Mouse (Mus musculus) activated CD4-positive, CD25-positive, alpha-beta regulatory T cell, adult 4 months (primary cell): Measurements from ENCODE around the gene Olfr521. TPM values are rescaled to one million over a fixed set of nuclear protein-coding genes. Genes with fewer than 3 reads are reported as not detected.

Source experiments
- ATAC-seq: one replicate; pipeline ENCODE4 v1.8.0; 2017
- polyA plus RNA-seq, 2 experiments: library from polyadenylated mRNA; unstranded; fragments of 100-300 nt; shearing (Covaris generic); gene quantifications; one replicate each; pipeline ENCODE4 v1.2.1; 2017

Olfr521 gene
- polyA plus RNA-seq, 2 experiments from 2014 or later = not detected

DNA sequence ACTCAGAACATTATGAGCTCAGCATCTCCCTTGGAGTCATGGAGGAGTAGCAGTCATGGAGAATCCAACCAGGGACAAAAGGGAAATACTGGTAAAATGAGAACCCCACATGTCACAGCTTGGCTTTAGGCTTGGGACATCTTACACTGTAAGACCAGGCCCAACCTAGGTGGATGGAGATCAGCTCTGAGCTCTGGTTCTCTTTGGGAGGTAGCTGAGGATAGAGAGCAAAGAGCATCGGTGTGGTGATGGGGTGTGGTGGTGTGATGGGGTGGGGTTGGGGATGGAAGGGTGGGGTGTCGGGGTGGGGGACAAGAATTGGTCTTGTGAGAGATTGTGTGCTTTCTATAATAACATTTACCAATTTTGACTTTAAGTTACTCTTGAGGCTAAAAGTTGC, 47.5 kb downstream of the Olfr521 start:
- ATAC-seq = no peak

DNA sequence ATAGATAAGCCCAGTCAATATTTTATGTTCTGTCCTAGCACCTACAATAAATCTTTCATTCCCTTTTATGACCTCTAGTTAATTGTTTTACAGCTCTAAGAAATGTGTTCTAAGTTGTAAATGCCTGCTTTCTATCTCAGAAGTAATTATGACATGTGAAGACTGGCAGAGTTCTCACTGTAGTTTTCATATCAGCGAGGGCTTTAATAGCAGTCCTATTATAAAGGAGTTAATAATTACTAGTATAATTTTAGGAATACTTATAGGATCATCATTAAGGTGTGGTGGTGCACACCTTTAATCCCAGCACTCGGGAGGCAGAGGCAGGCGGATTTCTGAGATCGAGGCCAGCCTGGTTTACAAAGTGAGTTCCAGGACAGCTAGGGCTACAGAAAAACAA, 48.4 kb downstream of the Olfr521 start:
- ATAC-seq = no peak

DNA sequence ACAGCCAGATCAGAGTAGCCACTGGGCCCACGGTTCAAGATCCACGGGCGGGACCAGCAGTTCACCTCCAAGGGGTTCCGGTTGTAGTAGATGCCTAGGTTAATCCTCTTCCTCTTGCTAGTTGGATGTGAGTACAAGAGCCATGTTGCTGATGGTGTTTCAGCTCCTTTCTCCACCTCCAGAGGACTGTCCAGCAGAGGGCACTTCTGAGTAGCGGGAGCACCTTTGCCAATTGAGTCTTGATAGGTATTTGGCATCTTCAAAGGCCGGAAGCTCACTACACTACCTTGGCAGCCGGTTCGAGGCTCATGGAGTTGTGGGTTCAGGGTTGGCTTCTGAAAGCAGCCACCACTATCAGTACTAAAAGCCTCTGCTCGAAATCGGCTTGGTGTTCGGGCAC, 50.1 kb downstream of the Olfr521 start:
- ATAC-seq = peak; percentile 14

DNA sequence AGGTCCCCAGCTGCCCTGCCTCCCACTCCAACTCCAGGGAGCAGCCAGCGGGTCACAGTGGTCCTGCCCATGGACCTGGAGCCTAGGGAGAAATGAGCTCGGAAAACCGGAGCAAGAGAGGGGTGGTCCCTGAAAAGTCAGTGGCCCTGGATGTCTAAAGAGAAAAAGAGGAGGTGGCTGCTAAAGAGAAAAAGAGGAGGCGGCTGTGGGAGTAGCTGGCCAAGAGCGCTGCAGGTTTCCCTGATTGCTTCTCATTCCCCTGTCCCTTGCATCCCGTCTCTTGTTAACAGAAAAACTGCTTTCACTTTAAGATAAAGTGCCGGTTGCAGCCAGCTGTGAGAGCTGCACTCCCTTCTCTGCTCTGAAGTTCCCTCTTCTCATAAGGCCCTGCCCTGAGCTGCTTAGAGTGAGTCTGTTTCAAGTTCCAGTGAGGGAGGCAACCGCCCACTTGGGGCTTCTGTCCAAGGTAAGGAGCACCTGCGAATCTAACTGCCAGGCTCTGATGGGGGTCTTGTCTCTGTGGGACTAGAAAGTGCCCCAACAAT, 54.9 kb downstream of the Olfr521 start:
- ATAC-seq = peak; percentile 27

Other genes with a start within 250 kb of the Olfr521 start
- 10 to 100 TPM in 1 of 2 experiments, 1 to 10 TPM in 1; 8.3 to 12.0 TPM for gene Arrb1, start 228.0 kb upstream of the Olfr521 start, polyA plus RNA-seq
- under 1 TPM in 1 of 2 experiments, not detected in 1; 0.25 TPM for gene Tpbgl, start 136.4 kb upstream of the Olfr521 start, polyA plus RNA-seq
- gene Slco2b1, start 52.2 kb upstream of the Olfr521 start, polyA plus RNA-seq = not detected
- not detected for gene Olfr520, start 33.2 kb upstream of the Olfr521 start, polyA plus RNA-seq
- gene Neu3, start 64.9 kb downstream of the Olfr521 start, polyA plus RNA-seq = 10 to 100 TPM; 24.2 to 29.1 TPM
- under 1 TPM; 0.32 to 0.34 TPM for gene Xrra1, start 95.6 kb downstream of the Olfr521 start, polyA plus RNA-seq
- gene Spcs2, start 100.0 kb downstream of the Olfr521 start, polyA plus RNA-seq = 100 to 1,000 TPM; 511 to 516 TPM
- 1 to 10 TPM; 6.0 to 6.6 TPM for gene Rnf169, start 216.9 kb downstream of the Olfr521 start, polyA plus RNA-seq
- not detected for gene Chrdl2, start 242.7 kb downstream of the Olfr521 start, polyA plus RNA-seq